Mouse (Mus musculus): ENCODE measurements at regions not wholly inside any gene's neighbourhood (a gene's known extent, or its start where the extent isn't known, plus 50 kb on each side); places are given as distances from the start of the nearest gene placed in this dataset.
A peak's percentile ranks its signal among the peaks of the same experiment; 100 is the strongest.

DNA sequence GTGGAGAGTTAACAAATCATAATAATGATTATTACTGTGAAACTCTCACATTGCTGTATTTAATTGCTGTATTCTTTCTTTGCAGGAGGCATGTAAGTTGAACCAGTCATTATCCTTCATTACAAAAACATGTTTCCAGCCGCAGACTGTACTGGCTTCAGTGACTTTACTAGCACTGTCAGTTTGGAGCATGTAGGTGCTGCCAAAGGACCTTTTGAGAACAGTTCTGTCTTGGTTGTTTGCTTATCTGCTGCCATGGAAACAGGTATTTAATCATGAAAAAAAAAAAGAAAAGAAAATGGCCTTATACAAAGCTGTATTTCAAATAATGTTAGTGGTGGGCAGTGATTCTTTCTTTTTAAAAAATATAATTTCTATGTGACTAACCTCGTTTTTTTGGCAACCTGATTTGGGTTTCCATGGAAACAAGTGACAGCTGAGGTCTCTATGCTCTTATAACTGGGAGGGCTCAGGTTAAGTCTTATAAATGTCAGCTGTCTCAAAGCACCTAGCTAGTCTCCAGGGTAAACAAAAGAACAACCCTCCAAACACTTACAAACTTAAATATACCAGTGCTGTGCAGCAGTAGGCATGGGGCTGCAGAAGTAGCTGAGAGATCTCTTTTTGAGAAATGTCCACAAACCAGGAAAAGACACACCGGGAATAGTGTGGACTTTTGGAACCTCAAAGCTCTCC lies 121.2 kb upstream of the D16Ertd472e start:
- ATAC-seq (replicated peaks; ENCODE audit: insufficient number of reproducible peaks, insufficient read depth, low FRiP score, low read depth): no peak
- Histone ChIP-seq H3K27me3 (no peaks in the 10 kb centered on the region), H3K27ac (no peak overlapping the region), H3K4me2 (no peak overlapping the region), H3K9ac (no peak overlapping the region), H3K36me3 (no peaks in the 10 kb centered on the region), H3K4me1 (replicated peaks) (no peaks in the 10 kb centered on the region), H3K4me3 (no peak overlapping the region), H3K9me3 (replicated peaks) (no peaks in the 10 kb centered on the region)
- 57% methylated on average over 3 of the region's 3 CpGs for WGBS

DNA sequence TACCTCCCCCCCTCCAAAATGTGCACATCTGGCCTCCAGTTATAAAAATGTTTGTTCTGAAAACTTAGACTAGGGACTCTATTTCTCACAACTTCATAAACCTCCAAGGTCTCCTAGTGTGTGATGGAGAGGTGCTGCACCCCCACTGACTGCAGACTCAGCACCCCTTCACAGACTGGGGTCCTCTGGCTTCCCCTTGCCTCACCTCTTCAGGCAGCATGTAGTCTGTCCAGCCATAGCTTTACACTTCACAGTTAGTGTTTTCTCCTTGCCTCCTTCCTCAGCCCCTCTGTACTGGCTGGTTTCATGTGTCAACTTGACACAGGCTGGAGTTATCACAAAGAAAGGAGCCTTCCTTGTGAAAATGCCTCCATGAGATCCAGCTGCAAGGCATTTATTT lies 111.7 kb upstream of the D16Ertd472e start:
- Histone ChIP-seq H3K27ac (no peak overlapping the region), H3K9ac (no peak overlapping the region), H3K27me3 (no peaks in the 10 kb centered on the region), H3K4me2 (no peak overlapping the region), H3K4me3 (no peak overlapping the region), H3K4me1 (replicated peaks) (no peaks in the 10 kb centered on the region), H3K9me3 (replicated peaks) (no peaks in the 10 kb centered on the region), H3K36me3 (no peaks in the 10 kb centered on the region)
- ATAC-seq (replicated peaks; ENCODE audit: insufficient number of reproducible peaks, insufficient read depth, low FRiP score, low read depth): no peak

DNA sequence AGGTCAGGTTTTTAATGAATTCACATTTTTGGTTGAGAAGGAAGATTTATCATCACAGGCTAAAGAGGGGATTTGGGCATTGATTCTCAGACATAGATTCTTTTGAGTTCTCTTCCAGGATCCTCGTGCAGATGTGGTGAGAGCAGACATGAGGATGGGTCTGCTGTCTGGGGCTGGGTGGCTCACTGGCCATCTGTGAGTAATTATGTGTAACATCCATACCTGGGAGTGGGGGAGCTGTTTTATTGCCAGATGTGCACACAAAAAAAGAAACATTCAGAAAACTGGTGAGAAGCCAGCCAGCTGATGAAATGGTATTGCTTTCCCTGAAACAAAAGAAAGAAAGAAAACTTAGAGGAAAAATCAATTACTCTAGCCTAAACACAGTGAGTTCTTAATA lies 108.7 kb upstream of the D16Ertd472e start:
- ATAC-seq (replicated peaks; ENCODE audit: insufficient number of reproducible peaks, insufficient read depth, low FRiP score, low read depth): no peak
- H3K4me2 ChIP-seq: no peak overlapping the region
- H3K27me3 ChIP-seq: no peaks in the 10 kb centered on the region
- no peaks in the 10 kb centered on the region for H3K9me3 ChIP-seq (replicated peaks)
- H3K4me1 ChIP-seq (replicated peaks): no peaks in the 10 kb centered on the region
- 65% methylated on average over 1 of the region's 1 CpGs for WGBS
- H3K36me3 ChIP-seq: no peaks in the 10 kb centered on the region
- H3K4me3 ChIP-seq: no peak overlapping the region
- H3K9ac ChIP-seq: no peak overlapping the region
- no peak overlapping the region for H3K27ac ChIP-seq

DNA sequence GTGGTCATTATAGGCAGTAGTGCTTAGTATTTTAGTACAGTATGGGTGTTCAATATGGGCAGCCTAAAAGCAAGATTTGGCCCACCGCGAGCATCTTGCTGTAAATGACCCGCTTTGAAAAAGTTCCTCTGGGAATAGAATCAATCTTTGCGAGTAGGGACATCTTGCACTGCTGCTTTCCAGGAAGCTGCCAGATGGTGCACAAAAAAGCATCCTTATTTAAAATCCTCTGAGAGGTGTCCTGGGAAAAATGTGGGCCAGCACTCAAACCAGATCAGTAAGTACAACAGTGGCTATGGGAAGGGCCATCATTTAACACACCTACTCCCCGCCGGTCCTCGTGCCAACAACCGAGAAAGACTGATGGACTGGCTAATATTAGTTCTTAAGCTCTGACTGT lies 107.5 kb upstream of the D16Ertd472e start:
- H3K4me2 ChIP-seq: no peak overlapping the region
- no peak overlapping the region for H3K4me3 ChIP-seq
- no peak for ATAC-seq (replicated peaks; ENCODE audit: insufficient number of reproducible peaks, insufficient read depth, low FRiP score, low read depth)
- no peaks in the 10 kb centered on the region for H3K9me3 ChIP-seq (replicated peaks)
- no peaks in the 10 kb centered on the region for H3K36me3 ChIP-seq
- no peak overlapping the region for H3K27ac ChIP-seq
- H3K27me3 ChIP-seq: no peaks in the 10 kb centered on the region
- no peak overlapping the region for H3K9ac ChIP-seq
- H3K4me1 ChIP-seq (replicated peaks): no peaks in the 10 kb centered on the region
- 69% methylated on average over 8 of the region's 8 CpGs for WGBS

DNA sequence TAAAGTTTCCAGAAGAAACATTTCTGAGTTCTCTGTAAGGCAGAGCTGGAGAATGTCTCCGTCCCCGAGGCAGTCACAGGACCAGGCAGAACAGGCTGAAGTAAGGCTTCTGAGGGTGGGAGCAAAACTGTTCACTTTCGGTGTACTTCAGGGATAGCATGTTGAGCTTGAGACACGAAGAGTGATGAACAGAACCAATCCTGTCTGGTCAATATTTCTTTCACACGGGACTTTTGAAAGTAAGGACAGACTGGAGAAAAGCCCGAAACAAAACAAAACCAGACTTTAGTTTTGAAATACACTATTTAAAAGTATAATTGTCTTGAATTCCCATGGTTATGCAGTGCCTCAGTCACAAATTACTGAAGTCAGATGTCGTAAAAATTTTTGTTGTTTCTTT lies 84.6 kb upstream of the D16Ertd472e start:
- WGBS: 76% methylated on average over 7 of the region's 7 CpGs
- no peak overlapping the region for H3K4me2 ChIP-seq
- no peaks in the 10 kb centered on the region for H3K36me3 ChIP-seq
- H3K4me1 ChIP-seq (replicated peaks): no peaks in the 10 kb centered on the region
- no peak overlapping the region for H3K4me3 ChIP-seq
- H3K27ac ChIP-seq: no peak overlapping the region
- H3K9me3 ChIP-seq (replicated peaks): no peaks in the 10 kb centered on the region
- no peaks in the 10 kb centered on the region for H3K27me3 ChIP-seq
- no peak for ATAC-seq (replicated peaks; ENCODE audit: insufficient number of reproducible peaks, insufficient read depth, low FRiP score, low read depth)
- no peak overlapping the region for H3K9ac ChIP-seq

DNA sequence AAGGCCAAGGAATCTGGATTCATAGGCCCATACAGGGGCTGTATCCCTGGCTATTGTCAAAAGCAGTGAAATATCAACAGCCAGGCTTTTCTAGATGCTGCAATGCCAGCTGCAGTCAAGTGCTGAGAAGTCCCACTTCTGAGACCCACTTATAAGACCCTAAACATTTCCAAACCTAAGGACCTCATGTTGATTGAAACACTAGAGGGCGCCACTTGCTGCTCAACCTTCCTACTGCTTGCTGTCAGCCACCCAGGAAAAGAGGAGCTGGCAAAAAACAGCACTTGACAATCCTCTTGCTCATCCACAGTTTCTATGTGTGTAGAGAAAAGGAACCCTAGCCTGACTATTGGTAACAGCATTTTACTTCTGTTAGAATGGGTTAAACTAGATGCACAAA lies 68.2 kb upstream of the D16Ertd472e start:
- Histone ChIP-seq H3K4me3 (no peak overlapping the region), H3K27ac (no peak overlapping the region), H3K9ac (no peak overlapping the region), H3K9me3 (replicated peaks) (no peaks in the 10 kb centered on the region), H3K36me3 (no peaks in the 10 kb centered on the region), H3K4me2 (no peak overlapping the region), H3K27me3 (no peaks in the 10 kb centered on the region), H3K4me1 (replicated peaks) (no peaks in the 10 kb centered on the region)
- ATAC-seq (replicated peaks; ENCODE audit: insufficient number of reproducible peaks, insufficient read depth, low FRiP score, low read depth): no peak
- 5% methylated on average over 1 of the region's 1 CpGs for WGBS

DNA sequence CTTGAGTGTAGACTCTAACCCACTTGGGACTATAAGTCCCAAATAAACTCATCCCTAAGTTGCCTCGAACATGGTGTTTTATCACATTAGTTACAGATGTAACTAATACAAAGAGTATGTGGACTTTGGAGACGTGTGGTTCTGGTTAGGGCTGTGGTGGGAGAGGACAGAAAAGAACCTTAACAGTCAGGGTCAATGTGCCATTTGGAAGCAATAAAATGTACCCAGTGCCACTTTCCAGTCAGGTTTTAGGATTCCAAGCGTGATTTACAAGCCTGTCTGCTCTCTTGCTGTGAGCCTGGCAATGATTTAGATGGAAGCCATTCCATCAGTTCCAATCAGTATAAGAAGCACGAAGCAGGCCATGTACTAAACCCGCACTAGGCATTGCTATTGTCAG lies 65.2 kb upstream of the D16Ertd472e start:
- no peaks in the 10 kb centered on the region for H3K36me3 ChIP-seq
- H3K27me3 ChIP-seq: no peaks in the 10 kb centered on the region
- no peak overlapping the region for H3K27ac ChIP-seq

DNA sequence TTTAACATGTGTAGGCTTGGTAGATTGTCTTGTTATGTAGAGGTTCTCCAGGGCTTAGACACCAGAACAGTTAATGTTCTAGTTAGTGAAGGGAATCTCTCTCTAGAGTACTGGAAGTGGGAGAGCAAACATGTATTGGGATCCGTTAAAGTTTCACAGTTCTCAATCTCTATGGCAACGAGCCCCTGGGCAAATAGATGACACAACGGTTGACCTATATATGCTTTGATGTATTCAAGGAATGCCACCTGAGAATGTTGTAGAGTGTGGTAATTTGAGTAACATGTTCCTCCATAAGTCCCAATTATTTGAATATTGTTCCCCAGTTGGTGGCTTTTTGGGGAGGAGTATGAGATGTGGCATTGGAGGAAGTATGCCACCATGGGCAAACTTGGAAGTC lies 64.7 kb upstream of the D16Ertd472e start:
- H3K27me3 ChIP-seq: no peaks in the 10 kb centered on the region
- no peak overlapping the region for H3K4me2 ChIP-seq
- no peak overlapping the region for H3K4me3 ChIP-seq
- no peak for ATAC-seq (replicated peaks; ENCODE audit: insufficient number of reproducible peaks, insufficient read depth, low FRiP score, low read depth)
- H3K9me3 ChIP-seq (replicated peaks): no peaks in the 10 kb centered on the region
- no peak overlapping the region for H3K9ac ChIP-seq
- H3K27ac ChIP-seq: no peak overlapping the region
- H3K4me1 ChIP-seq (replicated peaks): no peaks in the 10 kb centered on the region
- WGBS: 82% methylated on average over 3 of the region's 3 CpGs
- no peaks in the 10 kb centered on the region for H3K36me3 ChIP-seq

More for the DNA sequence above, 65.2 kb upstream of the D16Ertd472e start:
- no peak for ATAC-seq (replicated peaks; ENCODE audit: insufficient number of reproducible peaks, insufficient read depth, low FRiP score, low read depth)
- no peaks in the 10 kb centered on the region for H3K4me1 ChIP-seq (replicated peaks)
- 74% methylated on average over 5 of the region's 5 CpGs for WGBS
- H3K4me2 ChIP-seq: no peak overlapping the region
- no peaks in the 10 kb centered on the region for H3K9me3 ChIP-seq (replicated peaks)
- H3K9ac ChIP-seq: no peak overlapping the region
- H3K4me3 ChIP-seq: no peak overlapping the region

DNA sequence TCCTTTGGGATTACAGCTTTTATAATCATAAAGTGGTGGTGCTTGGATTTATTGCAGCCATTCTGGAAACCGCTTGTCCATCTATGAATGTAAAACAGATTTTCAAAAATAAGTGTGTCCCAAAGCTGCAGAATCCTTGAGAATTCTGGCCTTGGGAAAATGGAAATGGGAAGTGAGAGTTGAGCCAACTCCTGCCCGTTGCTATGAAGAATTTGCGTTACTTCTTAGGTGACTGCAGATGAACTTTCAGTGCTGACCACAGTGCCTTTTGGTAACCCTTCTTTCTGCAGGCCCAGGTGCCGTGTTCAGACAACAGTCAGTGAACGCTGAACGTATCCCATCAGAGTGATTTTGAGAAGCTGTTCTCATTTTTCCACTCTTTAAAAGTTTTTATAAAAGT lies 60.9 kb upstream of the D16Ertd472e start:
- no peaks in the 10 kb centered on the region for H3K27me3 ChIP-seq
- H3K36me3 ChIP-seq: no peaks in the 10 kb centered on the region
- H3K4me3 ChIP-seq: no peak overlapping the region
- WGBS: 86% methylated on average over 6 of the region's 6 CpGs
- no peaks in the 10 kb centered on the region for H3K9me3 ChIP-seq (replicated peaks)
- H3K27ac ChIP-seq: no peak overlapping the region
- H3K9ac ChIP-seq: no peak overlapping the region
- ATAC-seq (replicated peaks; ENCODE audit: insufficient number of reproducible peaks, insufficient read depth, low FRiP score, low read depth): no peak
- H3K4me2 ChIP-seq: no peak overlapping the region
- H3K4me1 ChIP-seq (replicated peaks): no peaks in the 10 kb centered on the region

DNA sequence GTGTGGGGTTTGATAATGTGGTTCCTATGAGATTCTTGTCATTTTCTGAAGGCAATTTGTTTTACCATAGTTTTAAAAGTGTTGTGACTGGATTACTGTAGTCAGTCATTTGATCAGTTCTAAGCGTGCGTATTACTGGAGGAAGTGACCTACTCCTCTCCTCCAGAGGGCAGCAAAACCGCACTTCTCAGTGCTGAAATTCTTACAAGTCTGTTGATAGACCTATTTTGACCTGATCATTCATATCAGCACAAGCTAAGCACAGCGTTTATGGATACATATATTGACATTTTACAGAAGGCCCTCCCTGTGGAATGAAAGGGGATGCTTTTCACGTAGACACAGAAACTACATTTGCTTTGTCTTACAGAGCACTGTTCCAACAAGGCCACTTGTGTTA lies 60.5 kb upstream of the D16Ertd472e start:
- Histone ChIP-seq H3K4me3 (no peak overlapping the region), H3K4me2 (no peak overlapping the region), H3K4me1 (replicated peaks) (no peaks in the 10 kb centered on the region), H3K9ac (no peak overlapping the region), H3K9me3 (replicated peaks) (no peaks in the 10 kb centered on the region), H3K36me3 (no peaks in the 10 kb centered on the region), H3K27ac (no peak overlapping the region), H3K27me3 (no peaks in the 10 kb centered on the region)
- 38% methylated on average over 5 of the region's 5 CpGs for WGBS
- ATAC-seq (replicated peaks; ENCODE audit: insufficient number of reproducible peaks, insufficient read depth, low FRiP score, low read depth): no peak

DNA sequence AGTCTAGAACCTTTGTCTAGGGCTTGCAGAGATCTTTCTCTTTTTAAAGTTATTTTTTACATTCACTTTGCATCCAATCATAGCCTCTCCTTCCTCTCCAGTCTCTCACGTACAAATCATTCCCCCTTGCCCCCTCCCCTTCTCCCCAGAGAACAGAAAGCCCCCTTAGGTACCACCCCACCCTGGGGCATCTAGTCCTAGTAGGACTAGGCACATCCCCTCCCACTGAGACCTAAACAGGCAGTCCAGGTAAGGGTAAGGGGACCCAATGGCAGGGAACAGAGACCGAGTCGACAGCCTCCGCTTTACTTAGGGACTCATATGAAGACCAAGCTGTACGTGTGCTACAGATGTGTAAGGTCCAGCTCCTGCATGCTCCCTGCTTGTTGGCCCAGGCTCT lies 59.3 kb upstream of the D16Ertd472e start:
- Histone ChIP-seq H3K27ac (no peak overlapping the region), H3K27me3 (no peaks in the 10 kb centered on the region), H3K9ac (no peak overlapping the region), H3K4me3 (no peak overlapping the region), H3K4me2 (no peak overlapping the region), H3K4me1 (replicated peaks) (no peaks in the 10 kb centered on the region), H3K36me3 (no peaks in the 10 kb centered on the region), H3K9me3 (replicated peaks) (no peaks in the 10 kb centered on the region)
- ATAC-seq (replicated peaks; ENCODE audit: insufficient number of reproducible peaks, insufficient read depth, low FRiP score, low read depth): no peak
- WGBS: 87% methylated on average over 5 of the region's 5 CpGs

DNA sequence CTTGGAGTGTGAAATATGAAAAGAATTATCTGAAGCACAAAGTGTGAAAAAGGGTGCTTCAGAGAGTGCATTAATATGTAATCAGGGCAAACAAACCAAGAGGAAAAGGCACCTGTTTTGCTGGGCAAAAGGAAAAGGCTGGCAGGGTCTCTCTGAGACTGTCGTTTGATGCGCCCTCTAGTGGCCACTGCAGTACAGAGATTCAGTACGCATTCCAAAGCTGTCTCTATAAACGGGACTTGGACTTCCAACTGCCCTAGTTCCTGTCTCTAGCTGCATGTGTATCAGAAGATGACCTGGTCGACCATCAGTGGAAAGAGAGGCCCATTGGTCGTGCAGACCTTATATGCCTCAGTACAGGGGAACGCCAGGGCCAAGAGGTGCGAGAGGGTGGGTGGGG lies 58.7 kb upstream of the D16Ertd472e start:
- no peak overlapping the region for H3K4me3 ChIP-seq
- no peaks in the 10 kb centered on the region for H3K4me1 ChIP-seq (replicated peaks)
- H3K9ac ChIP-seq: no peak overlapping the region
- H3K27me3 ChIP-seq: no peaks in the 10 kb centered on the region
- no peak overlapping the region for H3K4me2 ChIP-seq
- H3K36me3 ChIP-seq: no peaks in the 10 kb centered on the region
- 20% methylated on average over 8 of the region's 8 CpGs for WGBS
- peak; percentile 35; the same call in 1 of the 2 replicates for ATAC-seq (replicated peaks; ENCODE audit: insufficient number of reproducible peaks, insufficient read depth, low FRiP score, low read depth)
- H3K9me3 ChIP-seq (replicated peaks): no peaks in the 10 kb centered on the region
- H3K27ac ChIP-seq: no peak overlapping the region

Measured in heart, embryonic 15.5 days (tissue).